Comparison of ENCODE assay signal across 16 mouse cellular contexts in the genomic region with DNA sequence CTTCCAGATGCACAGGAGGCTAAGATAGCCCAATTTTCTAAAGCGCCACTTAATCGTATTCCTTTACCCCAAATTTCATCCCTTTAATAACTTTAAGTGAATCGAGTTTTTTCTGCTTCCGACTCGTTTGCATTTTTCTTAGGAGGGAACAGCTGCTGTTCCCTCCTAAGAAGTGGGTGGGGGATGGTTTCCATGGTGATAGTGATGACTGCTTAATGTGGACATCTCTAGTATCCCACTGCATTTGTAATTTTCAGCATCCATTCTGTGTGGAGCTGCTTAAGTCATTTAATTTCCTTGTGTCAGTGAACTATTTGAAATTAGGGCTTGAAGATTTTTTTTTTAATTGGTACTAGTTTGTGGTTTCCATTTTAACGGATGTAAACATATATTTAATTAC.
DNase-seq lines count a peak whose midpoint lies in the region; ATAC-seq and TF ChIP-seq lines count a peak whose summit lies in the region.
"Had no signal": no experiment of that assay in that cellular context is flagged by ENCODE, and none has a peak within 500 bp of the region (broad histone marks: within the 10 kb centered on the region; RNA-seq: fewer than 3 reads in every experiment).

No protein-coding gene starts in this region.

- H3K27ac ChIP-seq in forebrain, embryonic 12.5 days: no peak overlapping the region
- no peak overlapping the region for H3K27ac ChIP-seq in heart, adult 2 months
- H3K27ac ChIP-seq: hindbrain, embryonic 15.5 days; limb, embryonic 10.5 days; liver, embryonic 14.5 days had no signal

- 61% methylated on average over 6 of the region's 6 CpGs for WGBS in forebrain, embryonic 12.5 days
- 79% methylated on average over 6 of the region's 6 CpGs for whole genome bisulfite sequencing in heart, adult 2 months

- H3K4me1 ChIP-seq in forebrain, embryonic 12.5 days: no peaks in the 10 kb centered on the region
- H3K4me1 ChIP-seq in heart, adult 2 months (ENCODE audit: control insufficient read depth, insufficient read depth, low read length): no peaks in the 10 kb centered on the region
- H3K4me1 ChIP-seq: hindbrain, embryonic 15.5 days; limb, embryonic 10.5 days had no signal

- H3K4me2 ChIP-seq in forebrain, embryonic 12.5 days: no peak overlapping the region
- H3K4me2 ChIP-seq: hindbrain, embryonic 15.5 days had no signal

- H3K27me3 ChIP-seq in forebrain, embryonic 12.5 days: no peaks in the 10 kb centered on the region
- H3K27me3 ChIP-seq in heart, adult 2 months (ENCODE audit: control insufficient read depth, insufficient read depth, low read length): no peaks in the 10 kb centered on the region
- H3K27me3 ChIP-seq: CH12.LX; hindbrain, embryonic 15.5 days had no signal

- H3K36me3 ChIP-seq in forebrain, embryonic 12.5 days (replicated peaks): no peaks in the 10 kb centered on the region
- H3K36me3 ChIP-seq in heart, adult 2 months (ENCODE audit: control insufficient read depth, insufficient read depth, low read length): no peaks in the 10 kb centered on the region
- H3K36me3 ChIP-seq: hindbrain, embryonic 15.5 days; limb, embryonic 10.5 days had no signal

- peak; percentile 84; the same call in 1 of the 2 replicates for ATAC-seq in forebrain, embryonic 12.5 days (ENCODE audit: low FRiP score)

- H3K9me3 ChIP-seq in forebrain, embryonic 12.5 days: no peaks in the 10 kb centered on the region
- H3K9me3 ChIP-seq: hindbrain, embryonic 15.5 days; limb, embryonic 10.5 days had no signal

- no peaks in the 10 kb centered on the region for H3K79me2 ChIP-seq in heart, adult 2 months (replicated peaks; ENCODE audit: control insufficient read depth, insufficient read depth, low read length)

- intact Hi-C loops in left cerebral cortex, postnatal 14 days (cut with DNase I): no loop called here
- intact Hi-C loops in heart, adult 2 months (cut with DNase I): no loop called here

- no peak overlapping the region for H3K9ac ChIP-seq in forebrain, embryonic 12.5 days
- H3K9ac ChIP-seq in heart, adult 2 months (ENCODE audit: low read depth, low read length): no peak overlapping the region
- H3K9ac ChIP-seq: hindbrain, embryonic 15.5 days; liver, embryonic 14.5 days had no signal

- no peak for TF ChIP-seq POLR2A in brain, embryonic 14.5 days (IDR thresholded peaks at IDR 0.05; ENCODE audit: borderline replicate concordance, extremely low read depth, insufficient read depth, insufficient read length, poor library complexity, severe bottlenecking)
- no peak for TF ChIP-seq POLR2A in heart, adult 2 months (IDR thresholded peaks at IDR 0.05; ENCODE audit: insufficient read depth, low read depth, low read length)

- TF ChIP-seq EP300 in heart, adult 2 months (IDR thresholded peaks at IDR 0.05; ENCODE audit: insufficient read depth, low read depth, low read length): no peak

- no peak overlapping the region for H3K4me3 ChIP-seq in forebrain, embryonic 12.5 days (replicated peaks)
- H3K4me3 ChIP-seq in heart, adult 2 months: no peak overlapping the region
- H3K4me3 ChIP-seq: hindbrain, embryonic 15.5 days; limb, embryonic 10.5 days had no signal

- DNase-seq in layer of hippocampus, adult 9-11 months: peak; percentile 41
- no peak for DNase-seq in layer of hippocampus, postnatal 25 days (ENCODE audit: extremely low spot score in 1 of 2, low spot score in 1 of 2)
- peak; percentile 77 for DNase-seq in brain, embryonic 14.5 days (ENCODE audit: low read depth)
- peak; percentile 51 to 54 for DNase-seq in left cerebral cortex, postnatal 14 days (ENCODE audit: low spot score in 2 of 2)
- no peak for DNase-seq in thymus, postnatal 14 days
- no peak for DNase-seq in heart, adult 2 months
- DNase-seq in adrenal gland, adult 2 months: no peak
- DNase-seq: cerebellum, postnatal 36 days; gastrocnemius, postnatal 25 days; lung, postnatal 14 days; thymus, adult 2 months had no signal

- TF ChIP-seq CTCF in brain, embryonic 14.5 days (IDR thresholded peaks at IDR 0.05; ENCODE audit: borderline replicate concordance, extremely low read depth, insufficient read depth, insufficient read length): no peak
- TF ChIP-seq CTCF in heart, adult 2 months (IDR thresholded peaks at IDR 0.05): no peak

Comparison
In these comparisons a context has a peak if more than half of its experiments do, and no peak if none do; other contexts are left out.
1. DNase-seq: peak in layer of hippocampus, adult 9-11 months (single experiment), brain, embryonic 14.5 days (single experiment) and left cerebral cortex, postnatal 14 days (2 of 2); none in layer of hippocampus, postnatal 25 days (0 of 2), thymus, postnatal 14 days (single experiment), heart, adult 2 months (0 of 2) and adrenal gland, adult 2 months (single experiment).